In the genomic region with DNA sequence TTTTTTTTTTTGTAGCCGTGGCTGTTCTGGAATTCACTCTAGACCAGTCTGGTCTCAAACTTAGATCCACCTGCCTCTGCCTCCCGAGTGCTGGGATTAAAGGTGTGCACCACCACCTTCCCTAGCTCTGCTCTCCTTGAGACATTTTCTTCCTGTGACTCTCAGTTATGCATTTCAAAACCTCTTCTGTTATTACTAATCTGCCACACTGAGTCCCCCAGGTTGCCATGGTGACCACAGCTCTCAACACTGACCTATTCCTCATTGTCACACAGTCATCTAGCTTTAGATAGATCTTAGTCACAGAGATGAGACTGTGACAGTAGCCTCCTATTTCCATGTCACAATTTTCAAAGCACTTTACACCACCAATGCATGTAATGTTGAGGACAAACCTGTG, we compare ENCODE assay signal across 23 mouse cellular contexts. TPM values are rescaled to one million over a fixed set of nuclear protein-coding genes. Genes with fewer than 3 reads are reported as not detected.
A peak's percentile ranks its signal among the peaks of the same experiment; 100 is the strongest.
DNase-seq lines count a peak whose midpoint lies in the region; ATAC-seq lines count a peak whose summit lies in the region.
"Had no signal": no experiment of that assay in that cellular context is flagged by ENCODE, and none has a peak within 500 bp of the region (broad histone marks: within the 10 kb centered on the region; RNA-seq: fewer than 3 reads in every experiment).

No protein-coding gene starts in this region.

- ATAC-seq in CD4-positive, CD25-positive, alpha-beta regulatory T cell, adult 4 months, result peak; percentile 22
- 0 out of 2 replicates have a peak, but pooled peaks have one; percentile 22 for ATAC-seq in megakaryocyte progenitor cell, adult 5-6 weeks (replicated peaks; ENCODE audit: poor library complexity)
- ATAC-seq: midbrain, embryonic 16.5 days had no signal

- H3K27ac ChIP-seq in midbrain, embryonic 10.5 days (replicated peaks), result no peak overlapping the region
- H3K27ac ChIP-seq: heart, adult 2 months; heart, embryonic 15.5 days; hindbrain, embryonic 15.5 days; layer of hippocampus, adult 2 months; liver, embryonic 14.5 days; lung, embryonic 15.5 days had no signal

- 87% methylated on average over 2 of the region's 2 CpGs for WGBS in midbrain, embryonic 10.5 days

- H3K4me1 ChIP-seq in midbrain, embryonic 10.5 days, result no peaks in the 10 kb centered on the region
- H3K4me1 ChIP-seq: heart, embryonic 15.5 days; hindbrain, embryonic 15.5 days; lung, embryonic 15.5 days had no signal

- H3K9me3 ChIP-seq in midbrain, embryonic 10.5 days (replicated peaks), result no peaks in the 10 kb centered on the region
- H3K9me3 ChIP-seq: heart, embryonic 15.5 days; hindbrain, embryonic 15.5 days; lung, embryonic 15.5 days; megakaryocyte, embryonic 14.5 days had no signal

- no peaks in the 10 kb centered on the region; the same call in 1 of the 2 replicates for H3K27me3 ChIP-seq in midbrain, embryonic 10.5 days (ENCODE audit: low read depth, poor library complexity, severe bottlenecking)
- H3K27me3 ChIP-seq: hindbrain, embryonic 15.5 days; lung, embryonic 15.5 days had no signal

- no peak overlapping the region for H3K4me3 ChIP-seq in midbrain, embryonic 10.5 days
- H3K4me3 ChIP-seq: heart, adult 2 months; heart, embryonic 15.5 days; hindbrain, embryonic 15.5 days; layer of hippocampus, adult 2 months; lung, embryonic 15.5 days; megakaryocyte, embryonic 14.5 days had no signal

- DNase-seq in A20 (ENCODE audit: low read depth, low spot score), result peak; percentile 75
- peak; percentile 61 for DNase-seq in adrenal gland, postnatal 25 days
- DNase-seq in lung, postnatal 14 days, result no peak
- DNase-seq in testis, postnatal 14 days (ENCODE audit: low spot score), result no peak
- no peak for DNase-seq in midbrain, embryonic 10.5 days (ENCODE audit: low spot score)
- DNase-seq: cerebellum, adult 11-12 months; cerebellum, postnatal 25 days; embryo, embryonic 11 days; heart, postnatal 4 days; kidney, adult 11 months; kidney, postnatal 10 days; right cerebral cortex, postnatal 4 days; thymus, postnatal 14 days had no signal

- peaks cover 6% of the 10 kb centered on the region for H3K36me3 ChIP-seq in midbrain, embryonic 10.5 days
- H3K36me3 ChIP-seq: heart, embryonic 15.5 days had no signal

RNA-seq across cellular contexts. Expression of gene Sdcbp2, which starts 3.0 kb away (rescaled TPM):
- polyA plus RNA-seq in CD4-positive, CD25-positive, alpha-beta regulatory T cell, adult 4 months (2017; shearing (Covaris generic)), result 100 to 1,000 TPM in 1 of 2 experiments, 10 to 100 TPM in 1; 99.8 to 108 TPM
- total RNA-seq in adrenal gland, postnatal 25 days (2021), result 1.1 and 1.3 TPM in 2 replicates
- 0.10 and 0.22 TPM in 2 replicates for total RNA-seq in megakaryocyte progenitor cell, adult 5-6 weeks (2015)
- not detected in 2 replicates for total RNA-seq in megakaryocyte progenitor cell, adult 5-6 weeks (2017)
- polyA plus RNA-seq in midbrain, embryonic 10.5 days (2016; fragmentation: Nextera tagmentation; extraction: Ambion mirVana), result 0.84 and 0.93 TPM in 2 replicates

RNA-seq across cellular contexts. Expression of gene Fkbp1a, which starts 27.2 kb away (rescaled TPM):
- 100 to 1,000 TPM; 213 to 231 TPM for polyA plus RNA-seq in CD4-positive, CD25-positive, alpha-beta regulatory T cell, adult 4 months (2017; shearing (Covaris generic))
- total RNA-seq in adrenal gland, postnatal 25 days (2021), result 233 and 267 TPM in 2 replicates
- total RNA-seq in megakaryocyte progenitor cell, adult 5-6 weeks (2015), result 152 and 153 TPM in 2 replicates
- total RNA-seq in megakaryocyte progenitor cell, adult 5-6 weeks (2017), result 23.9 and 24.4 TPM in 2 replicates
- 581 and 591 TPM in 2 replicates for polyA plus RNA-seq in midbrain, embryonic 10.5 days (2016; fragmentation: Nextera tagmentation; extraction: Ambion mirVana)

Comparison
In these comparisons a context has a peak if more than half of its experiments do, and no peak if none do; other contexts are left out.
1. DNase-seq: peak in A20 (single experiment) and adrenal gland, postnatal 25 days (single experiment); none in lung, postnatal 14 days (single experiment), testis, postnatal 14 days (single experiment) and midbrain, embryonic 10.5 days (single experiment).